Mouse (Mus musculus) urinary bladder, adult 2 months (tissue): ENCODE results near the gene Zfp975. TPM values are rescaled to one million over a fixed set of nuclear protein-coding genes. Genes with fewer than 3 reads are reported as not detected.
A peak's percentile ranks its signal among the peaks of the same experiment; 100 is the strongest.
"Not testable (repeated sequence)": the region's sequence is repeated elsewhere in the genome, so short reads cannot be mapped to it uniquely, and the experiment has no call there.

ENCODE experiments used
- DNase-seq: peaks from one replicate; pipeline ENCODE4 v3.0.0; 2022; ENCODE audit warnings: low spot score
- polyA plus RNA-seq: library from polyadenylated mRNA; depleted of rRNA; stranded (reverse); fragments of >200 nt; gene quantifications from 2 replicates; pipeline ENCODE4 v1.2.3, GENCODE M21; 2012; rRNA removed

Gene Zfp975
- 4.6 and 4.8 TPM in 2 replicates for polyA plus RNA-seq

GRCm38 (mm10) chr7:42692362-42693158 is at the start of gene Zfp975:
Gene Zfp975 (minus strand): TSS chr7:42692742.
- DNase-seq, result peak; percentile 64

GRCm38 (mm10) chr7:42738536-42739210 is 46.1 kb upstream of the Zfp975 start:
- DNase-seq, result no peak

GRCm38 (mm10) chr7:42726917-42727316 is 34.4 kb upstream of the Zfp975 start, which contains the start of gene Gm17067:
Gene Gm17067 (minus strand): TSS chr7:42727017.
- DNase-seq, result not testable (repeated sequence)

- not testable (repeated sequence) for DNase-seq
Measured at GRCm38 (mm10) chr7:42693251-42693650, 709 bp upstream of the Zfp975 start.

GRCm38 (mm10) chr7:42680081-42680480 is 12.5 kb downstream of the Zfp975 start:
- DNase-seq, result not testable (repeated sequence)

GRCm38 (mm10) chr7:42679646-42680045 is 12.9 kb downstream of the Zfp975 start:
- DNase-seq, result not testable (repeated sequence)

GRCm38 (mm10) chr7:42660140-42660539 is 32.4 kb downstream of the Zfp975 start:
- not testable (repeated sequence) for DNase-seq

- not testable (repeated sequence) for DNase-seq
Measured at GRCm38 (mm10) chr7:42655211-42655610, 37.3 kb downstream of the Zfp975 start.

GRCm38 (mm10) chr7:42643120-42643620 is 49.4 kb downstream of the Zfp975 start:
- DNase-seq, result not testable (repeated sequence)

- peak; percentile 45 for DNase-seq
Measured at GRCm38 (mm10) chr7:42642152-42643115, 50.1 kb downstream of the Zfp975 start, which contains the start of gene Zfp976. Gene Zfp976 (minus strand): TSS chr7:42642588.

GRCm38 (mm10) chr7:42631031-42631430 is 61.5 kb downstream of the Zfp975 start:
- DNase-seq, result not testable (repeated sequence)

Other genes with a start within 250 kb of the Zfp975 start
- gene 4933421I07Rik, start 244.6 kb downstream of the Zfp975 start, polyA plus RNA-seq, result not detected in 2 replicates
- gene Zfp141, start 187.0 kb downstream of the Zfp975 start, polyA plus RNA-seq, result 9.0 and 10.0 TPM in 2 replicates
- gene Gm21028, start 114.2 kb downstream of the Zfp975 start, polyA plus RNA-seq, result not detected in 2 replicates
- gene Zfp977, start 100.2 kb downstream of the Zfp975 start, polyA plus RNA-seq, result 1.5 and 1.6 TPM in 2 replicates
- 3.0 and 3.1 TPM in 2 replicates for gene Zfp976, start 50.2 kb downstream of the Zfp975 start, polyA plus RNA-seq
- gene Gm17067, start 34.3 kb upstream of the Zfp975 start, polyA plus RNA-seq, result not detected in 2 replicates
- gene Vmn2r62, start 100.8 kb upstream of the Zfp975 start, polyA plus RNA-seq, result not detected in 2 replicates
- gene Gm2381, start 174.5 kb upstream of the Zfp975 start, polyA plus RNA-seq, result not detected in 2 replicates
- not detected in 2 replicates for gene Vmn2r63, start 241.1 kb upstream of the Zfp975 start, polyA plus RNA-seq